Mouse (Mus musculus): ENCODE results near the gene Arhgap42. TPM values are rescaled to one million over a fixed set of nuclear protein-coding genes. Genes with fewer than 3 reads are reported as not detected.
A peak's percentile ranks its signal among the peaks of the same experiment; 100 is the strongest.

The Arhgap42 gene
- polyA plus RNA-seq, 1 experiment from 2014 or later: 8.1 TPM

DNA sequence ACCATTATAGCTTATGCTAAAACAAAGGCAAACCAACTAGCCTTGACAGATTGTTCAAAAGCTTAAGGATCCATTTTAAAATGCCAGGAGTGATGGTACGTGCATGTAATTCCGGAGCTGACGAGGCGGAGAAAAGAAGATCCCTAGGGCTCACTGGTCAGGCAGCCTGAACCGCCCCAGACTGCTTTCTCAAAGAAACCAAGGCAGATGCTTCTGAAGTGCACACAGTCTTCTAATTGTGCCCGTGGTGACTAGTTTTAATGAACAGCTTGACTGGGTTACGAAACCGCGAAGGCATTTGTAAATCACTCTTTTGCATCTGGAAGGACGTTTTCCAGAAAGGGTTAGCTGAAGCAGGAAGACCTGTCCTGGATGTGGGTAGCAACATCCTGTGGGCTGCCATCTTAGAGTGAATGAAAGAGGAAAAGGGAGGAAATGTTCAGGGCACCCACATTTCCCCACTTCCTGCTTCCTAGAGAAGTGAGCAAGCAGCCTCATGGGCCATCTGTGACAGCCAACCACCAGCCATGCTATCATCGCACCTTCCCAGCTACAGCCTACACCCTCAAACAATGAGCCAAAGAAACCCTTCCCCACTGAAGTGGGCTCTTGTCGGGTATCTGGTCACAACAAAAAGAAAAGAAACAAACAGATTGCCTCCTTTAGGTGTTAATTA, 137.3 kb downstream of the Arhgap42 start:
- Histone ChIP-seq H3K9me3 (replicated peaks) (no peaks in the 10 kb centered on the region), H3K27me3 (no peaks in the 10 kb centered on the region), H3K36me3 (replicated peaks) (no peaks in the 10 kb centered on the region), H3K27ac (replicated peaks) (no peak overlapping the region), H3K9ac (no peak overlapping the region), H3K4me1 (replicated peaks) (no peaks in the 10 kb centered on the region), H3K4me2 (no peak overlapping the region), H3K4me3 (replicated peaks) (no peak overlapping the region)
- ATAC-seq (ENCODE audit: insufficient read depth): no peak
- WGBS (ENCODE audit: insufficient replicate concordance): 55% methylated on average over 12 of the region's 12 CpGs

DNA sequence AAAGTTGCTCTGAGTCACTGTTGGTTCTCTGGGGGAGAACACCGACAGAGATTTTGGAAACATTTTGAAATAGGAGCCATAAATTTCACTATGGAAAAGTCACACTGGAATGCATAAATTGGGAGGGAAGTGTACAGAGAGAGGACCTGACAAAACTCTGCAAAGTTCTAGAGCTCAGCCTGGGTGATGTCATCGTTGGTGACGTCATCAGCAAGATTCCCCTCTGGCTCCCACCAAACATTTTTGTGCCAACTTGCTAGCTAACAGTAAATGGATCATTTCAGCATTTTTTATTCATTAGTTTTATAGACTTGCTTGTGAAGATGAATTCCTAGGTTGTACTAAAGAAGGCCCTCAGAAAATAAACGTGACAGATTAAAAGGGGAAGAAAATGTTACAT, 137.8 kb downstream of the Arhgap42 start:
- Histone ChIP-seq H3K27me3 (no peaks in the 10 kb centered on the region), H3K9ac (no peak overlapping the region), H3K36me3 (replicated peaks) (no peaks in the 10 kb centered on the region), H3K9me3 (replicated peaks) (no peaks in the 10 kb centered on the region), H3K4me1 (replicated peaks) (no peaks in the 10 kb centered on the region), H3K4me3 (replicated peaks) (no peak overlapping the region), H3K4me2 (no peak overlapping the region), H3K27ac (replicated peaks) (no peak overlapping the region)
- no peak for ATAC-seq (ENCODE audit: insufficient read depth)
- WGBS (ENCODE audit: insufficient replicate concordance): 65% methylated on average over 4 of the region's 4 CpGs

GRCm38 (mm10) chr9:9097835-9098234, 141.1 kb downstream of the Arhgap42 start:
- no peak overlapping the region for H3K27ac ChIP-seq (replicated peaks)
- H3K4me1 ChIP-seq (replicated peaks): no peaks in the 10 kb centered on the region
- H3K4me2 ChIP-seq: no peak overlapping the region
- 54% methylated on average over 4 of the region's 4 CpGs for WGBS (ENCODE audit: insufficient replicate concordance)
- no peak overlapping the region for H3K4me3 ChIP-seq (replicated peaks)
- no peak overlapping the region for H3K9ac ChIP-seq
- H3K36me3 ChIP-seq (replicated peaks): no peaks in the 10 kb centered on the region
- no peaks in the 10 kb centered on the region for H3K27me3 ChIP-seq
- no peaks in the 10 kb centered on the region for H3K9me3 ChIP-seq (replicated peaks)
- ATAC-seq (ENCODE audit: insufficient read depth): peak; percentile 57

- 33% methylated on average over 1 of the region's 1 CpGs for WGBS (ENCODE audit: insufficient replicate concordance)
- ATAC-seq (ENCODE audit: insufficient read depth): no peak
- no peaks in the 10 kb centered on the region for H3K27me3 ChIP-seq
- H3K4me1 ChIP-seq (replicated peaks): no peaks in the 10 kb centered on the region
- H3K36me3 ChIP-seq (replicated peaks): no peaks in the 10 kb centered on the region
- H3K9ac ChIP-seq: no peak overlapping the region
- H3K27ac ChIP-seq (replicated peaks): no peak overlapping the region
- no peak overlapping the region for H3K4me2 ChIP-seq
- no peak overlapping the region for H3K4me3 ChIP-seq (replicated peaks)
- no peaks in the 10 kb centered on the region for H3K9me3 ChIP-seq (replicated peaks)
These were observed 142.1 kb downstream of the Arhgap42 start for GRCm38 (mm10) chr9:9096761-9097160.

GRCm38 (mm10) chr9:9093096-9093495, 145.8 kb downstream of the Arhgap42 start:
- H3K36me3 ChIP-seq (replicated peaks): no peaks in the 10 kb centered on the region
- H3K4me1 ChIP-seq (replicated peaks): no peaks in the 10 kb centered on the region
- H3K4me2 ChIP-seq: no peak overlapping the region
- no peak for ATAC-seq (ENCODE audit: insufficient read depth)
- 45% methylated on average over 1 of the region's 1 CpGs for WGBS (ENCODE audit: insufficient replicate concordance)
- no peak overlapping the region for H3K4me3 ChIP-seq (replicated peaks)
- no peaks in the 10 kb centered on the region for H3K9me3 ChIP-seq (replicated peaks)
- H3K9ac ChIP-seq: no peak overlapping the region
- no peaks in the 10 kb centered on the region for H3K27me3 ChIP-seq
- no peak overlapping the region for H3K27ac ChIP-seq (replicated peaks)

DNA sequence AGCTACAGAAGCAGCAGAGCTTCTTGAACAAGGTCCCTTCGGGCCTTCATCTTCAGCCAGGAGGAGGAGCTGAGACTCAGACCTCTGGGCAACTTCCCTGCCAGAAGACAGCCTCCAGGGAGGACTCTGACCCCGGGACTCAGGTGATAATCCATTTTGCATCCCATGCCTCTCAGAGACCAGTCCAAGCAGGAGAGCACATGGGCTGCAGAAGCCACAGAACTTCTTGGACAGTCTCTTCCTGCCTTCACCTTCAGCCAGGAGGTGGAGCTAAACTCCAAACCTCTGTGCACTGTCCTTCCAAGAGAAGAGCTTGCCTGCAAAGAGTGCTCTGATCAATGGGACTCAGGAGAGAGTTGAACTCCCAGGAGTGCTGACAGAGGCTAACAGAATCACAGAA, 155.5 kb downstream of the Arhgap42 start:
- no peaks in the 10 kb centered on the region for H3K36me3 ChIP-seq (replicated peaks)
- no peak overlapping the region for H3K27ac ChIP-seq (replicated peaks)
- no peak overlapping the region for H3K9ac ChIP-seq
- H3K9me3 ChIP-seq (replicated peaks): no peaks in the 10 kb centered on the region
- WGBS (ENCODE audit: insufficient replicate concordance): 35% methylated on average over 2 of the region's 2 CpGs
- H3K4me3 ChIP-seq (replicated peaks): no peak overlapping the region
- H3K4me2 ChIP-seq: no peak overlapping the region
- H3K4me1 ChIP-seq (replicated peaks): no peaks in the 10 kb centered on the region
- ATAC-seq (ENCODE audit: insufficient read depth): no peak
- no peaks in the 10 kb centered on the region for H3K27me3 ChIP-seq

GRCm38 (mm10) chr9:9052920-9053319, 186.0 kb downstream of the Arhgap42 start:
- no peaks in the 10 kb centered on the region for H3K27me3 ChIP-seq
- no peak overlapping the region for H3K4me3 ChIP-seq (replicated peaks)
- ATAC-seq (ENCODE audit: insufficient read depth): no peak
- no peak overlapping the region for H3K4me2 ChIP-seq
- no peaks in the 10 kb centered on the region for H3K4me1 ChIP-seq (replicated peaks)
- H3K36me3 ChIP-seq (replicated peaks): no peaks in the 10 kb centered on the region
- no peak overlapping the region for H3K27ac ChIP-seq (replicated peaks)
- H3K9me3 ChIP-seq (replicated peaks): no peaks in the 10 kb centered on the region
- H3K9ac ChIP-seq: no peak overlapping the region

GRCm38 (mm10) chr9:9051184-9051583, 187.7 kb downstream of the Arhgap42 start:
- WGBS (ENCODE audit: insufficient replicate concordance): 39% methylated on average over 5 of the region's 5 CpGs
- Histone ChIP-seq H3K4me3 (replicated peaks) (no peak overlapping the region), H3K4me1 (replicated peaks) (no peaks in the 10 kb centered on the region), H3K27ac (replicated peaks) (no peak overlapping the region), H3K4me2 (no peak overlapping the region), H3K9ac (no peak overlapping the region), H3K27me3 (no peaks in the 10 kb centered on the region), H3K36me3 (replicated peaks) (no peaks in the 10 kb centered on the region), H3K9me3 (replicated peaks) (no peaks in the 10 kb centered on the region)
- no peak for ATAC-seq (ENCODE audit: insufficient read depth)

- no peak overlapping the region for H3K9ac ChIP-seq
- no peaks in the 10 kb centered on the region for H3K9me3 ChIP-seq (replicated peaks)
- no peaks in the 10 kb centered on the region for H3K4me1 ChIP-seq (replicated peaks)
- H3K4me3 ChIP-seq (replicated peaks): no peak overlapping the region
- ATAC-seq (ENCODE audit: insufficient read depth): no peak
- no peak overlapping the region for H3K27ac ChIP-seq (replicated peaks)
- WGBS (ENCODE audit: insufficient replicate concordance): 39% methylated on average over 3 of the region's 3 CpGs
- no peak overlapping the region for H3K4me2 ChIP-seq
- no peaks in the 10 kb centered on the region for H3K27me3 ChIP-seq
- H3K36me3 ChIP-seq (replicated peaks): no peaks in the 10 kb centered on the region
These were observed 189.7 kb downstream of the Arhgap42 start for GRCm38 (mm10) chr9:9049202-9049601.

- H3K9ac ChIP-seq: no peak overlapping the region
These were observed 197.9 kb downstream of the Arhgap42 start for GRCm38 (mm10) chr9:9041009-9041408.

GRCm38 (mm10) chr9:9037017-9037671, 201.8 kb downstream of the Arhgap42 start:
- Histone ChIP-seq H3K36me3 (replicated peaks) (no peaks in the 10 kb centered on the region), H3K4me3 (replicated peaks) (no peak overlapping the region), H3K27ac (replicated peaks) (no peak overlapping the region), H3K9ac (no peak overlapping the region), H3K4me2 (no peak overlapping the region), H3K27me3 (no peaks in the 10 kb centered on the region), H3K9me3 (replicated peaks) (no peaks in the 10 kb centered on the region), H3K4me1 (replicated peaks) (no peaks in the 10 kb centered on the region)
- WGBS (ENCODE audit: insufficient replicate concordance): 47% methylated on average over 3 of the region's 3 CpGs
- ATAC-seq (ENCODE audit: insufficient read depth): no peak

More at GRCm38 (mm10) chr9:9041009-9041408, 197.9 kb downstream of the Arhgap42 start:
- 70% methylated on average over 7 of the region's 7 CpGs for WGBS (ENCODE audit: insufficient replicate concordance)
- Histone ChIP-seq H3K36me3 (replicated peaks) (no peaks in the 10 kb centered on the region), H3K4me1 (replicated peaks) (no peaks in the 10 kb centered on the region), H3K9me3 (replicated peaks) (no peaks in the 10 kb centered on the region), H3K27me3 (no peaks in the 10 kb centered on the region), H3K4me3 (replicated peaks) (no peak overlapping the region), H3K4me2 (no peak overlapping the region), H3K27ac (replicated peaks) (no peak overlapping the region)
- ATAC-seq (ENCODE audit: insufficient read depth): no peak

- Histone ChIP-seq H3K4me3 (replicated peaks) (no peak overlapping the region), H3K27me3 (no peaks in the 10 kb centered on the region), H3K4me2 (no peak overlapping the region), H3K9ac (no peak overlapping the region), H3K4me1 (replicated peaks) (no peaks in the 10 kb centered on the region), H3K36me3 (replicated peaks) (no peaks in the 10 kb centered on the region), H3K27ac (replicated peaks) (no peak overlapping the region), H3K9me3 (replicated peaks) (no peaks in the 10 kb centered on the region)
- ATAC-seq (ENCODE audit: insufficient read depth): no peak
- 65% methylated on average over 3 of the region's 3 CpGs for WGBS (ENCODE audit: insufficient replicate concordance)
These were observed 211.0 kb downstream of the Arhgap42 start for GRCm38 (mm10) chr9:9027904-9028303.

All from liver, embryonic 15.5 days (tissue).